Mouse (Mus musculus) kidney, adult 2 months (tissue): ENCODE data around the gene Nrxn3. TPM values are rescaled to one million over a fixed set of nuclear protein-coding genes. Genes with fewer than 3 reads are reported as not detected.

Experiments used
- DNase-seq: peaks from one replicate; pipeline ENCODE4 v3.0.0; 2021
- H3K27ac ChIP-seq: fragments of 200-500 bp; 2 replicates; pipeline ENCODE4 v1.5.1; 2012; ENCODE audit warnings: low read depth, low read length, control low read depth, inconsistent platforms; ENCODE audit not compliant: insufficient read depth
- H3K27me3 ChIP-seq: fragments of 200-500 bp; replicated peaks from 2 replicates; pipeline ENCODE4 v1.6.1; 2012; ENCODE audit warnings: mild to moderate bottlenecking, moderate library complexity, low read length, inconsistent platforms; ENCODE audit not compliant: control insufficient read depth, insufficient read depth
- H3K36me3 ChIP-seq: fragments of 200-500 bp; 2 replicates; pipeline ENCODE4 v1.6.1; 2012; ENCODE audit warnings: mild to moderate bottlenecking, moderate library complexity, low read length, inconsistent platforms; ENCODE audit not compliant: control insufficient read depth, insufficient read depth
- H3K4me1 ChIP-seq: fragments of 200-500 bp; 2 replicates; pipeline ENCODE4 v1.6.1; 2011; ENCODE audit warnings: low read length; ENCODE audit not compliant: control insufficient read depth, insufficient read depth
- H3K4me3 ChIP-seq: fragments of 200-500 bp; 2 replicates; pipeline ENCODE4 v1.5.1; 2011; ENCODE audit warnings: mild to moderate bottlenecking, low read depth, low read length, control low read depth; ENCODE audit not compliant: insufficient read depth
- CTCF ChIP-seq: fragments of 200-500 bp; conservative IDR thresholded peaks from 2 replicates; pipeline ENCODE4 v1.5.1; 2011; ENCODE audit warnings: low read depth, mild to moderate bottlenecking, control low read depth, low read length, moderate library complexity, mixed read lengths; ENCODE audit not compliant: insufficient read depth, insufficient read length
- POLR2A ChIP-seq: fragments of 200-500 bp; IDR thresholded peaks from one replicate; pipeline ENCODE4 v1.6.1; 2011; ENCODE audit warnings: low read depth, low read length, control low read depth
- WGBS: fragments of 180-500 bp; shearing (Covaris S2); methylation state at CpG from one replicate; pipeline ENCODE4 v1.1.7; 2018; 5-methylcytosine and 5-hydroxymethylcytosine counted together
- polyA plus RNA-seq: library from polyadenylated mRNA; depleted of rRNA; stranded (reverse); fragments of >200 nt; gene quantifications from 2 replicates; pipeline ENCODE4 v1.2.3, GENCODE M21; 2012

Nrxn3 gene
- polyA plus RNA-seq, 1 experiment: 0.39 TPM

- H3K27me3 ChIP-seq: no peaks in the 10 kb centered on the region
- no peak for TF ChIP-seq POLR2A
- no peak for TF ChIP-seq CTCF
- WGBS: 20% methylated on average over 5 of the region's 5 CpGs
- no peaks in the 10 kb centered on the region for H3K4me1 ChIP-seq
- no peak overlapping the region for H3K27ac ChIP-seq
- no peak for DNase-seq
- no peak overlapping the region for H3K4me3 ChIP-seq
- no peaks in the 10 kb centered on the region for H3K36me3 ChIP-seq
These were observed 1513.4 kb downstream of the Nrxn3 start for GRCm38 (mm10) chr12:90236093-90236492.

GRCm38 (mm10) chr12:90260301-90260700 is 1537.6 kb downstream of the Nrxn3 start:
- Histone ChIP-seq H3K4me3 (no peak overlapping the region), H3K27me3 (no peaks in the 10 kb centered on the region), H3K4me1 (no peaks in the 10 kb centered on the region), H3K36me3 (no peaks in the 10 kb centered on the region), H3K27ac (no peak overlapping the region)
- TF ChIP-seq CTCF (no peak), POLR2A (no peak)
- WGBS: 9% methylated on average over 4 of the region's 4 CpGs
- DNase-seq: no peak

GRCm38 (mm10) chr12:90268111-90268510 is 1545.4 kb downstream of the Nrxn3 start:
- Histone ChIP-seq H3K36me3 (no peaks in the 10 kb centered on the region), H3K4me3 (no peak overlapping the region), H3K27ac (no peak overlapping the region), H3K27me3 (no peaks in the 10 kb centered on the region), H3K4me1 (no peaks in the 10 kb centered on the region)
- DNase-seq: no peak
- 91% methylated on average over 2 of the region's 2 CpGs for WGBS
- TF ChIP-seq POLR2A: no peak

- H3K27ac ChIP-seq: no peak overlapping the region
- no peak for DNase-seq
- no peaks in the 10 kb centered on the region for H3K27me3 ChIP-seq
- TF ChIP-seq CTCF: no peak
- TF ChIP-seq POLR2A: no peak
- H3K36me3 ChIP-seq: no peaks in the 10 kb centered on the region
- no peak overlapping the region for H3K4me3 ChIP-seq
- H3K4me1 ChIP-seq: no peaks in the 10 kb centered on the region
These were observed 1548.2 kb downstream of the Nrxn3 start for GRCm38 (mm10) chr12:90270763-90271379.

- Histone ChIP-seq H3K36me3 (no peaks in the 10 kb centered on the region), H3K4me3 (no peak overlapping the region), H3K4me1 (no peaks in the 10 kb centered on the region), H3K27me3 (no peaks in the 10 kb centered on the region), H3K27ac (no peak overlapping the region)
- 76% methylated on average over 7 of the region's 7 CpGs for WGBS
- no peak for DNase-seq
- TF ChIP-seq POLR2A: no peak
- TF ChIP-seq CTCF: no peak
These were observed 1552.1 kb downstream of the Nrxn3 start for GRCm38 (mm10) chr12:90274621-90275236.

- WGBS: 87% methylated on average over 1 of the region's 1 CpGs
- TF ChIP-seq CTCF (no peak), POLR2A (no peak)
- H3K4me1 ChIP-seq: no peaks in the 10 kb centered on the region
- H3K27ac ChIP-seq: no peak overlapping the region
- no peak for DNase-seq
- H3K27me3 ChIP-seq: no peaks in the 10 kb centered on the region
- H3K36me3 ChIP-seq: no peaks in the 10 kb centered on the region
- no peak overlapping the region for H3K4me3 ChIP-seq
These were observed 1558.6 kb downstream of the Nrxn3 start for GRCm38 (mm10) chr12:90281236-90281635.

GRCm38 (mm10) chr12:90283022-90283421 is 1560.3 kb downstream of the Nrxn3 start:
- WGBS: 66% methylated on average over 5 of the region's 5 CpGs
- Histone ChIP-seq H3K4me1 (no peaks in the 10 kb centered on the region), H3K27ac (no peak overlapping the region), H3K27me3 (no peaks in the 10 kb centered on the region), H3K36me3 (no peaks in the 10 kb centered on the region), H3K4me3 (no peak overlapping the region)
- no peak for TF ChIP-seq CTCF
- no peak for TF ChIP-seq POLR2A
- no peak for DNase-seq
